Mouse (Mus musculus): ENCODE data around the gene Sgsm2. TPM values are rescaled to one million over a fixed set of nuclear protein-coding genes. Genes with fewer than 3 reads are reported as not detected.

Sgsm2 gene
- polyA plus RNA-seq, 1 experiment: 2.3 TPM

DNA sequence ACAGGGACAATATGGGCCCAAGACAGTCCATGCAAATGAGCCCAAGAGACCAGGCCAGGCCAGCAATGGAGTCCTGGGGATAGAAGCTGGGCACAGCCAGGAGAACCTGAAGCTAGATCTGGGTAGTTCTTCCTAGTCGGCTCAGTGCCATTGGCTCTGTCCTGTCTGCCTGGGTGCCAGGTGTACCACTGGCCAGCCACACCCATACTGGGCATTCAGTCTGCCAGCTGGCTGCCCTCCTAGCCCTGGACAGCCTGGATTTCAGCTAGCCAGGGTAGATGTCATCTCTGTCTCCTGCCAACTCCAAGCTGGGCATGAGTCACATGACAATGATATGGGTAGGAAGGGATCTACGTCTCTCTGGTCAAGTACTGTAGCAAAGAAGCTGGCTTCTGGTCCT, 29.7 kb downstream of the Sgsm2 start:
- H3K27ac ChIP-seq (ENCODE audit: insufficient read depth, low read depth, low read length): no peak overlapping the region

DNA sequence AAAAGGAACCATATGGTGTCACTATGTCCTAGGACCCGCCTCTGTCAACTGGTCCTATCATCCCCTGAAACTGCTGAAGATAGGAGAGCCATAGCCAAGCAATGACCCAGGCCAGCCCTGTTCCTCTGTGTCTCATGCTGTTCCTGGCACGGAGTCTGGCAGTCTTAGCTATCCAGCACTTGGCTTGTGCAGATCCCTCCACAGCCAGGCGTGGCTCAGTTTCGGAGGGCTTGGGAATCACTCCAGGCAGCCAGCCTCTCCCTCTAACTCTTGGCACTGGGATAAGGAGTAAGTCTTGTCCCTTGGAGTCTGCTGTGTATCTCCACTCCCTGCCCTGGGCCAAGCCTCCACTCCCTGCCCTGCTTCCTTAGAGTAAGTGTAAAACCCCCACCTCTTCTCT, 30.2 kb downstream of the Sgsm2 start:
- no peak for TF ChIP-seq CTCF (IDR thresholded peaks at IDR 0.05; ENCODE audit: low read depth, low read length)
- TF ChIP-seq POLR2A (IDR thresholded peaks at IDR 0.05; ENCODE audit: borderline replicate concordance, low read depth, low read length): no peak
- H3K4me3 ChIP-seq (ENCODE audit: insufficient read depth, low read length): no peak overlapping the region
- H3K27ac ChIP-seq (ENCODE audit: insufficient read depth, low read depth, low read length): no peak overlapping the region
- H3K4me1 ChIP-seq (ENCODE audit: control insufficient read depth, insufficient read depth, low read length): no peaks in the 10 kb centered on the region

More for the DNA sequence above, 29.7 kb downstream of the Sgsm2 start:
- no peak overlapping the region for H3K4me3 ChIP-seq (ENCODE audit: insufficient read depth, low read length)
- TF ChIP-seq CTCF (IDR thresholded peaks at IDR 0.05; ENCODE audit: low read depth, low read length) (no peak), POLR2A (IDR thresholded peaks at IDR 0.05; ENCODE audit: borderline replicate concordance, low read depth, low read length) (no peak)
- H3K4me1 ChIP-seq (ENCODE audit: control insufficient read depth, insufficient read depth, low read length): no peaks in the 10 kb centered on the region

DNA sequence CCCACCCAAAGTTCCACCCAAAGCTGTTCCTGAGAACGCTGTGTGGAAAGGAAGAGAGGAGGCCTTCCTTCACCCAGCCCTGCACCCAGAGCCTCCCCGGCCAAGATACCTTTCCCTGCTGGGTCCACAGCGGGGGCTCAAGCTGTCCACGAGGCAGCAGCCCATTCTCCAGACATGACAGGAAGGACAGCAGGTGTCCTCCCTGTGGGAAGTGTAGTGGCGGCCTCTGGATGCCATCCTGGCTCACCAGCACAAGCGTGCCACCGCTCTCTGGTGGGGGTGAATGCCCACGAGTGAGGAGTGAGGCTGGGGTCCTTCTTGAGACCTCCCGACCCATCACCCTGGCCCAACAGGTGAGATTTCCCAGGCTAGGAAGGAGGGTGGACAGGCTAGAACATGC, 31.6 kb downstream of the Sgsm2 start:
- Histone ChIP-seq H3K27ac (ENCODE audit: insufficient read depth, low read depth, low read length) (no peak overlapping the region), H3K4me1 (ENCODE audit: control insufficient read depth, insufficient read depth, low read length) (no peaks in the 10 kb centered on the region), H3K4me3 (ENCODE audit: insufficient read depth, low read length) (no peak overlapping the region)
- TF ChIP-seq CTCF (IDR thresholded peaks at IDR 0.05; ENCODE audit: low read depth, low read length): no peak
- TF ChIP-seq POLR2A (IDR thresholded peaks at IDR 0.05; ENCODE audit: borderline replicate concordance, low read depth, low read length): no peak

DNA sequence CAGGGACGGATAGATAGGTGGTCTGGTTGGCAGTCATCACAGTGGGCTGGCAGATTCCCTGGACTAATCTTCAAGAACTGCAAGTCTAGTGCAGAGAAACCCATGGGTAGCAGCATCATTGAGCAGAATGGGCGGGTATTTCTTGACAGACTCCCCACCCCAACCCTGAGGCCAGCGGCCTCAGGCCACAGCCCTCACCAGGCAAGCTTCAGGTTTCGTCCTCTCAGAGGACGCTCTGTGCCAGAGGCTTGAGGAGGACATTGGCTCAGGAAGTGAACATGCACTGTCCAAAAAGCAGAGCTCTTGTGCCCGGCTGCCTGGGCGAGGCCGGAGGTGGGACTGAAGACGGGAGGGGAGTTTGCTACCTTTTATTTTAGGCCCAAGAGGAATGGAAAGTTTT, 32.4 kb downstream of the Sgsm2 start:
- no peak overlapping the region for H3K27ac ChIP-seq (ENCODE audit: insufficient read depth, low read depth, low read length)
- TF ChIP-seq CTCF (IDR thresholded peaks at IDR 0.05; ENCODE audit: low read depth, low read length) (no peak), POLR2A (IDR thresholded peaks at IDR 0.05; ENCODE audit: borderline replicate concordance, low read depth, low read length) (no peak)
- H3K4me1 ChIP-seq (ENCODE audit: control insufficient read depth, insufficient read depth, low read length): no peaks in the 10 kb centered on the region
- no peak overlapping the region for H3K4me3 ChIP-seq (ENCODE audit: insufficient read depth, low read length)

DNA sequence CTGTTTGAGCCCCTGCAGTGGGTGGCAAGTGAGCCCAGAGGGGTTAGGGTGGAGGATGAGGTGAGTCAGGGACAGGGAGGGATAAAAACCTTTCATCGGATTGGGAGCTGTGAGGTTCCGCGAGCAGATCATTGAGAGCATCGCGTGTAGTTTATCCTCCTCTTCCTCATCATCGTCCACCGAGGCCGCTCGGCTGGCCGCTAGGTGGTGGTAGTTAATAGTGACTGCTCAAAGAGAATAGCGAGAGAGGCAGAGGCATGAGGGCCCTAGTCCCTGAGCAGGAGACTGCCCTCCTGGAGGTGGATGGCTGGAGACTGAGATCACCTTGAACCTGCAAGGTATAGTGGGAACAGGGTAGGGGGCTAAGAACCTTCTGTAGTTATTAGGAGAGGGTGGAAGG, 33.4 kb downstream of the Sgsm2 start:
- no peak for TF ChIP-seq POLR2A (IDR thresholded peaks at IDR 0.05; ENCODE audit: borderline replicate concordance, low read depth, low read length)
- no peak for TF ChIP-seq CTCF (IDR thresholded peaks at IDR 0.05; ENCODE audit: low read depth, low read length)

DNA sequence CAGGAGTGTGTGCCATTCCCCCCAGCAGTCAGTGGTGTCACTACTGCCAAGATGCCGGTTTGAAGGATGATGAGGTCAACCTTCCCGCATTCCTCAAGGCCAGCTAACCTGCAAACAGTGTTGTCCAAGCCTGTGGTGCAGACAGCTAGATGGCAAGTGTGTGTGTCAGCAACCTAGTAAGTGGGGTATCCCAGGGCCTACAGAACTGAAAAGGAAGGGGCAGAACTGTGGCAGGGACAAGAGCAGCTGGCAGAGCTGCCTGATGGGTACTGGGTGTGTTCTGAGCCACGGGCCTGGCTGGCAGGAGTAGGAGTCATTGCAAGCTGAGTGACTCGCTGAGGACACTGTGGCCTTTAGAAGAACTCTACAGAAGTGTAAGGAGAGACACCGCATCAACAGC, 34.7 kb downstream of the Sgsm2 start:
- Histone ChIP-seq H3K4me1 (ENCODE audit: control insufficient read depth, insufficient read depth, low read length) (no peaks in the 10 kb centered on the region), H3K27ac (ENCODE audit: insufficient read depth, low read depth, low read length) (no peak overlapping the region), H3K4me3 (ENCODE audit: insufficient read depth, low read length) (no peak overlapping the region)
- TF ChIP-seq CTCF (IDR thresholded peaks at IDR 0.05; ENCODE audit: low read depth, low read length) (no peak), POLR2A (IDR thresholded peaks at IDR 0.05; ENCODE audit: borderline replicate concordance, low read depth, low read length) (no peak)

More for the DNA sequence above, 33.4 kb downstream of the Sgsm2 start:
- Histone ChIP-seq H3K4me3 (ENCODE audit: insufficient read depth, low read length) (no peak overlapping the region), H3K4me1 (ENCODE audit: control insufficient read depth, insufficient read depth, low read length) (no peaks in the 10 kb centered on the region), H3K27ac (ENCODE audit: insufficient read depth, low read depth, low read length) (no peak overlapping the region)

DNA sequence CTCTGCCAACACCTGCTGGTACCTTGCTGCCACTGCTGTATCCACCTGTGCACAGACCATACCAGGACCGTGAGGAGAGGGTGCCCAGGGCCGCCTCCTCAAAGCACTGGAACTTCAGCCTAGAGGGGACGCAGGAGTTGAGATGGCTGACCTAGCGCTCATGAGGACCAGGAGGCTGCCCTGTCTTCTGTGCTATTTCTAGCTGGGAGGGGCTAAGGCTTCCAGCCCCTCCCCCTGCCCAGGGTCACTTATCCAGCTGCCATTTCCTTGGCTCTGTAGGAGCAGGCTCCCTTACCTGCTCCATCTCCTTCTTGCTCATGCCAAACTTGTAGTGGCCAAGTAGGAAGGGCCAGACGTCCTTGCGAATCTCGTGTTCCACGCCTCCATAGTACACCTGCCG, 39.1 kb downstream of the Sgsm2 start:
- no peaks in the 10 kb centered on the region for H3K4me1 ChIP-seq (ENCODE audit: control insufficient read depth, insufficient read depth, low read length)
- no peak for TF ChIP-seq CTCF (IDR thresholded peaks at IDR 0.05; ENCODE audit: low read depth, low read length)
- TF ChIP-seq POLR2A (IDR thresholded peaks at IDR 0.05; ENCODE audit: borderline replicate concordance, low read depth, low read length): no peak
- H3K4me3 ChIP-seq (ENCODE audit: insufficient read depth, low read length): no peak overlapping the region

DNA sequence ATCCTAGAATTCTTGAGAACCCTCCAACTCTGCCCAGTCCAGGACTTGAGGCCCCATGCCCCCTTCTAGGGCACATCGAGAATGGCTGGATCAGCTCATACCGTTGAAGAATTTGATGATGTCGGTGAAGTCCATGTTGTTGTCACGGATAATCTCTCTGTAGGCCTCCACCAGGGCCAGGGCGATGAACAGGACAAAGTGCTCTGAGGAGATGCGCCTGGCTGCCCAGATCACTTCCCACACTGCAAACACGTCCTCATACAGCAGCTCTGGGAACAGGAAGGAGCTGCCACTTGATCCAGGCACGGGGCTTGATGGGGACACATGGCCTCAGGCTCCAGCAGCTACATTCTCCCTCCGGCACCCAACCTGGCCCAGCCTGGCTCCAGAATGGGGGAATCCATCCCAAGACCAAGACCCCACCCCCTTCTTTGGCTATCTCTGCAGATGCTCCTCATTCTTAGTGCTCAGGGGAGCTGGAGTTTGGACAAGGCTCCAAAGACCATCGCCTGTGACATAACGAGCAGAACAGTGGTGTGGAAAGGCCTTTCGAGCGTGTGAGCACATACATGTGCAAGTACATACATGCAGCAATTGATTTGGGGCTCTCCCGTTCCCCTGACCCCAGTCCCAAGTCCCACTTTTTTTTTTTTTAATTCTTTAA, 45.7 kb downstream of the Sgsm2 start:
- H3K4me1 ChIP-seq (ENCODE audit: control insufficient read depth, insufficient read depth, low read length): no peaks in the 10 kb centered on the region
- no peak overlapping the region for H3K4me3 ChIP-seq (ENCODE audit: insufficient read depth, low read length)
- H3K27ac ChIP-seq (ENCODE audit: insufficient read depth, low read depth, low read length): no peak overlapping the region
- TF ChIP-seq POLR2A (IDR thresholded peaks at IDR 0.05; ENCODE audit: borderline replicate concordance, low read depth, low read length): no peak
- TF ChIP-seq CTCF (IDR thresholded peaks at IDR 0.05; ENCODE audit: low read depth, low read length): no peak

More for the DNA sequence above, 39.1 kb downstream of the Sgsm2 start:
- no peak overlapping the region for H3K27ac ChIP-seq (ENCODE audit: insufficient read depth, low read depth, low read length)

DNA sequence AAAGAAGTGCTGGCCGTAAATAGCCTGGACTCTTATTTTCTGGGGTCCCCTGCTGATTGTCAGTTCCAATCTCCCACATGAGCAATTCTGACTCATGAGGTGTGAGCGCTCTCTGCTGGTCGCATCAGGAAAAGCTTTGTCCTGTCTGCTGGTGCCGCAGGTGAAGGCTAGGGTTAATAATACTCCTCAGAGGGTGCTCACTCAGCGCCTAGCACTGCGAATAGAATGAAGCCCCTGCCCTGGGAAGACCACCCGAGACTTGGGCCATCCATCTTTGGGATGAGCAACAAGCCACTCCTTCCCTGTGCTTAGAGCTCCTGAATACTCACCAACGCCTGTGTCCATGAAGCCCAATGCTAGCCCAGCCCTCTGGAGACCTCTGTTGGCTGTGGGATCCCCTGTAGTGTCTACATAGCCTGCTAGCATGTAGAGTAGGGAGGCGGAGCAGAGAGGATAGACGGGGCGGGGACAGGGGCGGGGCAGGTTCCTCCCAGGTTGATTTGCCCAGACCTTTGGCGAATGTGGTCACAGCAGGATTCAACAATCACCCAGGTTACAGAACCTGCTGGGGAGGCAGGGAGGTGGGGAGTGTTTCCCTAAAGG, 48.8 kb downstream of the Sgsm2 start:
- Histone ChIP-seq H3K4me1 (ENCODE audit: control insufficient read depth, insufficient read depth, low read length) (no peaks in the 10 kb centered on the region), H3K4me3 (ENCODE audit: insufficient read depth, low read length) (no peak overlapping the region), H3K27ac (ENCODE audit: insufficient read depth, low read depth, low read length) (no peak overlapping the region)
- TF ChIP-seq POLR2A (IDR thresholded peaks at IDR 0.05; ENCODE audit: borderline replicate concordance, low read depth, low read length) (no peak), CTCF (IDR thresholded peaks at IDR 0.05; ENCODE audit: low read depth, low read length) (peak; percentile 91)

DNA sequence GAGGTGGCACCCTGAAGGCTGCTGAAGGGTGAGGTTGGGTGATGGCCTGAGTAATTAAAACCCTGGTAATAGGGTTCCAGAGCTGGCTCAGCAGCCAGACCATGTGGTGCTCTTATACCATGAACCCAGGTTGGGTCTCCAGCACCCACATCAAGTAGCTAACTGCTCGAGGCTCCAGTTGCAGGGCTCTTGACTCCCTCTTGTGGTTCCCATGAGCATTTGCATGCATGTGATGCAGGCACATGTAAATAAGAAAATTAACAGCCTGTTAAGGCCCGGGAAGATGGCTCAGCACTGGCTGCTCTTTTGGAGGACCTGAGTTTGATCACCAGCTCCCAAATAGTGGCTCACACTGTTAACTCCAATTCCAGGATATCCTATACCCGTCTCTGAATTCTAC, 51.1 kb downstream of the Sgsm2 start:
- Histone ChIP-seq H3K4me1 (ENCODE audit: control insufficient read depth, insufficient read depth, low read length) (no peaks in the 10 kb centered on the region), H3K4me3 (ENCODE audit: insufficient read depth, low read length) (no peak overlapping the region), H3K27ac (ENCODE audit: insufficient read depth, low read depth, low read length) (no peak overlapping the region)
- TF ChIP-seq POLR2A (IDR thresholded peaks at IDR 0.05; ENCODE audit: borderline replicate concordance, low read depth, low read length): no peak
- peak; percentile 42 for TF ChIP-seq CTCF (IDR thresholded peaks at IDR 0.05; ENCODE audit: low read depth, low read length)
